Mouse (Mus musculus) heart, adult 2 months (tissue): ENCODE results near the gene Tmem17. TPM values are rescaled to one million over a fixed set of nuclear protein-coding genes. Genes with fewer than 3 reads are reported as not detected.

Source experiments
- DNase-seq, 2 experiments: peaks; one replicate each; pipeline ENCODE4 v3.0.0; 2021
- H3K27ac ChIP-seq: fragments of 200-600 bp; 2 replicates; pipeline ENCODE4 v1.8.1; 2022
- H3K27me3 ChIP-seq: fragments of 200-500 bp; 2 replicates; pipeline ENCODE4 v1.6.1; 2012; ENCODE audit warnings: mild to moderate bottlenecking, low read length, inconsistent platforms, mixed read lengths; ENCODE audit not compliant: control insufficient read depth, insufficient read depth
- H3K36me3 ChIP-seq: fragments of 200-500 bp; 2 replicates; pipeline ENCODE4 v1.6.1; 2012; ENCODE audit warnings: low read length, inconsistent platforms; ENCODE audit not compliant: control insufficient read depth, insufficient read depth
- H3K4me1 ChIP-seq: fragments of 200-500 bp; 2 replicates; pipeline ENCODE4 v1.6.1; 2011; ENCODE audit warnings: low read length; ENCODE audit not compliant: control insufficient read depth, insufficient read depth
- H3K4me3 ChIP-seq: fragments of 200-600 bp; 2 replicates; pipeline ENCODE4 v1.8.1; 2022
- H3K79me2 ChIP-seq: fragments of 200-500 bp; replicated peaks from 2 replicates; pipeline ENCODE4 v1.6.1; 2012; ENCODE audit warnings: mild to moderate bottlenecking, inconsistent platforms, low read length, moderate library complexity, mixed read lengths; ENCODE audit not compliant: control insufficient read depth, insufficient read depth
- H3K9ac ChIP-seq: fragments of 200-500 bp; 2 replicates; pipeline ENCODE4 v1.6.1; 2012; ENCODE audit warnings: low read depth, mild to moderate bottlenecking, control low read depth, inconsistent platforms, low read length, mixed read lengths
- CTCF ChIP-seq: fragments of 200-600 bp; IDR thresholded peaks from 2 replicates; pipeline ENCODE4 v1.8.1; 2022; ENCODE audit warnings: antibody characterized with exemption, mild to moderate bottlenecking, moderate library complexity
- EP300 ChIP-seq: fragments of 200-500 bp; IDR thresholded peaks from 2 replicates; pipeline ENCODE4 v1.6.1; 2011; ENCODE audit warnings: low read depth, low read length, control low read depth; ENCODE audit not compliant: insufficient read depth
- POLR2A ChIP-seq: fragments of 200-500 bp; IDR thresholded peaks from 2 replicates; pipeline ENCODE4 v1.6.1; 2011; ENCODE audit warnings: mild to moderate bottlenecking, low read depth, low read length, control low read depth; ENCODE audit not compliant: insufficient read depth
- WGBS: fragments of 180-500 bp; shearing (Covaris S2); methylation state at CpG from one replicate; pipeline ENCODE4 v1.1.7; 2018; 5-methylcytosine and 5-hydroxymethylcytosine counted together
- intact Hi-C: fragments of 180-260 bp; cut with DNase I; formaldehyde crosslinking; loops from one replicate; pipeline ENCODE4 v1.15.1; 2025
- polyA plus RNA-seq: library from polyadenylated mRNA; depleted of rRNA; stranded (reverse); fragments of >200 nt; gene quantifications from 2 replicates; pipeline ENCODE4 v1.2.3, GENCODE M21; 2012; rRNA removed
- total RNA-seq, 2 experiments: library from RNA; stranded (reverse); gene quantifications; 2 replicates each; pipeline ENCODE4 v1.2.3; 2021

Gene Tmem17
- total and polyA plus RNA-seq, 3 experiments: 1.5 to 2.6 (median 1.7) TPM

GRCm38 (mm10) chr11:22561329-22561592 is 49.4 kb downstream of the Tmem17 start:
- no peaks in the 10 kb centered on the region; the same call in none of the 2 replicates for H3K4me1 ChIP-seq
- no peak overlapping the region for H3K9ac ChIP-seq
- H3K27me3 ChIP-seq: no peaks in the 10 kb centered on the region
- 93% methylated on average over 4 of the region's 4 CpGs for WGBS
- intact Hi-C loops: no loop called here
- no peaks in the 10 kb centered on the region for H3K79me2 ChIP-seq
- H3K4me3 ChIP-seq: no peak overlapping the region
- no peak for DNase-seq
- TF ChIP-seq POLR2A (no peak), EP300 (no peak), CTCF (no peak)
- no peak overlapping the region for H3K27ac ChIP-seq
- H3K36me3 ChIP-seq: no peaks in the 10 kb centered on the region

GRCm38 (mm10) chr11:22563706-22564105 is 51.8 kb downstream of the Tmem17 start:
- no peak overlapping the region for H3K4me3 ChIP-seq
- H3K36me3 ChIP-seq: no peaks in the 10 kb centered on the region
- H3K4me1 ChIP-seq: no peaks in the 10 kb centered on the region; the same call in none of the 2 replicates
- H3K27me3 ChIP-seq: no peaks in the 10 kb centered on the region
- WGBS: 87% methylated on average over 3 of the region's 3 CpGs
- intact Hi-C loops: no loop called here
- DNase-seq: no peak
- H3K79me2 ChIP-seq: no peaks in the 10 kb centered on the region
- H3K27ac ChIP-seq: no peak overlapping the region
- H3K9ac ChIP-seq: no peak overlapping the region
- TF ChIP-seq EP300: no peak
- no peak for TF ChIP-seq CTCF
- TF ChIP-seq POLR2A: no peak

GRCm38 (mm10) chr11:22564676-22565075 is 52.8 kb downstream of the Tmem17 start:
- Histone ChIP-seq H3K9ac (no peak overlapping the region), H3K4me3 (no peak overlapping the region), H3K36me3 (no peaks in the 10 kb centered on the region), H3K27me3 (no peaks in the 10 kb centered on the region), H3K27ac (no peak overlapping the region), H3K4me1 (no peaks in the 10 kb centered on the region; the same call in none of the 2 replicates), H3K79me2 (no peaks in the 10 kb centered on the region)
- intact Hi-C loops: no loop called here
- DNase-seq: no peak
- TF ChIP-seq CTCF: no peak
- TF ChIP-seq POLR2A: no peak
- TF ChIP-seq EP300: no peak
- WGBS: 76% methylated on average over 3 of the region's 3 CpGs

Other genes starting within 250 kb of the Tmem17 start
- 100 to 1,000 TPM; 111 to 133 TPM for gene Ehbp1, start 169.8 kb upstream of the Tmem17 start, total RNA-seq
- gene Ehbp1, start 169.8 kb upstream of the Tmem17 start, polyA plus RNA-seq: 21.3 and 49.2 TPM in 2 replicates